Mouse (Mus musculus) hindbrain, embryonic 16.5 days (tissue): ENCODE measurements around the gene Afap1l2. TPM values are rescaled to one million over a fixed set of nuclear protein-coding genes. Genes with fewer than 3 reads are reported as not detected.
A peak's percentile ranks its signal among the peaks of the same experiment; 100 is the strongest.

Source experiments
- ATAC-seq: fragments of 200-750 bp; cut with Nextera tagmentation; 2 replicates; pipeline ENCODE4 v1.8.0; 2017; ENCODE audit warnings: moderate TSS enrichment, moderate library complexity
- H3K27ac ChIP-seq: fragments of 300-500 bp; sonication (generic); 2 replicates; pipeline ENCODE4 v1.5.1; 2014; ENCODE audit warnings: low read depth, mild to moderate bottlenecking, control low read depth, low read length, moderate library complexity
- H3K27me3 ChIP-seq: fragments of 300-500 bp; sonication (generic); replicated peaks from 2 replicates; pipeline ENCODE4 v1.6.1; 2014; ENCODE audit warnings: low read length; ENCODE audit not compliant: control insufficient read depth, insufficient read depth
- H3K36me3 ChIP-seq: fragments of 300-500 bp; sonication (generic); 2 replicates; pipeline ENCODE4 v1.6.1; 2014; ENCODE audit warnings: mild to moderate bottlenecking, low read length, moderate library complexity, mixed read lengths; ENCODE audit not compliant: control insufficient read depth, insufficient read depth
- H3K4me1 ChIP-seq: fragments of 300-500 bp; sonication (generic); 2 replicates; pipeline ENCODE4 v1.6.1; 2014; ENCODE audit warnings: low read depth, low read length; ENCODE audit not compliant: control insufficient read depth, insufficient read depth
- H3K4me2 ChIP-seq: fragments of 300-500 bp; sonication (generic); 2 replicates; pipeline ENCODE4 v1.6.1; 2014; ENCODE audit warnings: mild to moderate bottlenecking, low read length, control low read depth, moderate library complexity
- H3K4me3 ChIP-seq: fragments of 300-500 bp; sonication (generic); 2 replicates; pipeline ENCODE4 v1.5.1; 2014; ENCODE audit warnings: mild to moderate bottlenecking, low read length, control low read depth, moderate library complexity
- H3K9ac ChIP-seq: fragments of 300-500 bp; sonication (generic); 2 replicates; pipeline ENCODE4 v1.6.1; 2014; ENCODE audit warnings: low read depth, mild to moderate bottlenecking, control low read depth, low read length, moderate library complexity
- H3K9me3 ChIP-seq: fragments of 300-500 bp; sonication (generic); 2 replicates; pipeline ENCODE4 v1.6.1; 2014; ENCODE audit warnings: mild to moderate bottlenecking, low read length, moderate library complexity; ENCODE audit not compliant: control insufficient read depth
- WGBS: fragments of 180-500 bp; shearing (Covaris S2); extraction: QIAGEN DNeasy Blood & Tissue Kit; methylation state at CpG from one replicate; pipeline ENCODE4 v1.1.7; 2014; 5-methylcytosine and 5-hydroxymethylcytosine counted together
- polyA plus RNA-seq: library from polyadenylated mRNA; unstranded; fragments of >200 nt; fragmentation: Nextera tagmentation; extraction: Ambion mirVana; gene quantifications from 2 replicates; pipeline ENCODE4 v1.2.1, GENCODE M21; 2015

Afap1l2 gene
- polyA plus RNA-seq, 1 experiment from 2014 or later, result 13.9 TPM

- Histone ChIP-seq H3K4me3 (no peak overlapping the region), H3K36me3 (no peaks in the 10 kb centered on the region), H3K4me2 (no peak overlapping the region), H3K27ac (no peak overlapping the region), H3K9ac (no peak overlapping the region), H3K9me3 (no peaks in the 10 kb centered on the region), H3K27me3 (peaks cover 8% of the 10 kb centered on the region), H3K4me1 (peaks cover 18% of the 10 kb centered on the region)
- WGBS, result 69% methylated on average over 3 of the region's 3 CpGs
- no peak for ATAC-seq
Measured at GRCm38 (mm10) chr19:57012068-57012467, 4.0 kb upstream of the Afap1l2 start.

- H3K27me3 ChIP-seq, result peaks cover 8% of the 10 kb centered on the region
- no peaks in the 10 kb centered on the region for H3K9me3 ChIP-seq
- no peak overlapping the region for H3K4me2 ChIP-seq
- H3K27ac ChIP-seq, result no peak overlapping the region; the same call in 1 of the 2 replicates
- WGBS, result 36% methylated on average over 4 of the region's 4 CpGs
- H3K4me1 ChIP-seq, result peaks cover 14% of the 10 kb centered on the region
- H3K9ac ChIP-seq, result no peak overlapping the region
- ATAC-seq, result no peak
- H3K36me3 ChIP-seq, result no peaks in the 10 kb centered on the region
- H3K4me3 ChIP-seq, result no peak overlapping the region
Measured at GRCm38 (mm10) chr19:57010064-57010463, 2.0 kb upstream of the Afap1l2 start.

DNA sequence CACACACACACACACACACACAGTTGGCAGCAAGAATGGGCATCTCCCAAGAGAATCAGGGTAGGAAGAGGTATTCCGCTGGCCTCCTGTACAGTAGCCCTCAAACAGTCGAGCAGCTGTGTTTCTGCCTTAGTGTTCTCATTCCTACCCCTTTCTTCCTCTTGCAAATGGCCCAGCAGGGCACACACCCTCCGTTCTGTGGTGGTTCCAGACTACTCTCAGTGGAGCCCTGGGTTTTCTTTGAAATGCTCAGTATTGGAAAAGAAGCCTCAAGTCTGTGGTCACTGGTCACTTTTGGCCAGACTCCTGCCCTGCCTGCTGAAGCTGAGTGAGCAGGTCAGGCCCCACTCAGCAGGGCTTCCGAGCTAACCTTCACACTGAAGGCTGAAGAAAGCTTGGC lies 1.6 kb upstream of the Afap1l2 start:
- 27% methylated on average over 4 of the region's 4 CpGs for WGBS
- H3K36me3 ChIP-seq, result no peaks in the 10 kb centered on the region
- no peak overlapping the region for H3K9ac ChIP-seq
- H3K9me3 ChIP-seq, result no peaks in the 10 kb centered on the region
- H3K4me1 ChIP-seq, result peaks cover 14% of the 10 kb centered on the region
- H3K27ac ChIP-seq, result no peak overlapping the region; the same call in 1 of the 2 replicates
- H3K4me3 ChIP-seq, result no peak overlapping the region
- no peak overlapping the region for H3K4me2 ChIP-seq
- H3K27me3 ChIP-seq, result peaks cover 8% of the 10 kb centered on the region
- 0 out of 2 replicates have a peak, but pooled peaks have one; percentile 27 for ATAC-seq

DNA sequence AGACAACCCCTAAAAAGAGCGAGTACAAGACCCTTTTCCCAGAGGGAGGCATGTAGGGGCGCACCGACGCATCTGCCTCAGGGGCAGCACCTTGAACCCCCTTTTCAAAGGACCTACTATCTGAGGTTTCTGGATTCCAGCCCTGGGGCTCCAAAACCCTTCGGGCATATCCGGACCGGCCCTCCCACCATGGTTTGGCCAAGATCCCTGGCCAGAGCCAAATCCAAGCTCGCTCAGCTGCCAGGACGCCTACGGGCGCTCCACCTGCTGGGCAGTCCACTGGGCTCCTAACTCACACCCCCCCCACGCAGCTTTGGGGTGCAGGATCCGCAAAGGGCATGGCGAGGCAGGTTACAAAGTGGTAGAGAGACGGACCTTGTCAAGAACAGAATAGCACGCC lies 737 bp downstream of the Afap1l2 start:
- no peak overlapping the region; the same call in 1 of the 2 replicates for H3K27ac ChIP-seq
- peaks cover 14% of the 10 kb centered on the region for H3K4me1 ChIP-seq
- H3K4me3 ChIP-seq, result peak overlapping the region; percentile 48
- peak overlapping the region; percentile 52 for H3K9ac ChIP-seq
- peaks cover 8% of the 10 kb centered on the region for H3K27me3 ChIP-seq
- H3K9me3 ChIP-seq, result no peaks in the 10 kb centered on the region
- H3K4me2 ChIP-seq, result peak overlapping the region; percentile 66
- H3K36me3 ChIP-seq, result no peaks in the 10 kb centered on the region
- 0 out of 2 replicates have a peak, but pooled peaks have one; percentile 7 for ATAC-seq
- 53% methylated on average over 16 of the region's 16 CpGs for WGBS

DNA sequence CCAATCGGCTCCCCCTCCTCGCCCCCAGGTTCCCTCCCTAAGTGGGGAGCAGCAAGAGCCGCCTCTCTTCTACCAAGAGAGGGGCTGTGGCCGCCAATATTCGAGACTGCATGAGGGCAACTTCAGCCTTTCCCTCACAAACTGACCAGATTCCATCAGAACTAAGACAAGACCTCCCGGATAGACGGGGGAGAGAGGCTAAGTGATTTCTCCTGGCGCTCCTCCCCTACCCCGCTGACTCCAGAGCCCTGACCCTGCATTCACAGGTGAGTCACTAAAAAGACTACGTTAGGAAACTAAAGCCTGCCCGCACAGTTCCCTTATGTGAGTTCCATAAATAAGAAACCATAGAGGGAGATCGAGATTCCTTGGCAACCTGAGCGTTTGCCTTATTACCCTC lies 1.2 kb downstream of the Afap1l2 start:
- H3K27ac ChIP-seq, result peak overlapping the region; percentile 24
- ATAC-seq, result no peak
- H3K4me3 ChIP-seq, result peak overlapping the region; percentile 48
- peaks cover 14% of the 10 kb centered on the region for H3K4me1 ChIP-seq
- peak overlapping the region; percentile 66 for H3K4me2 ChIP-seq
- no peaks in the 10 kb centered on the region for H3K9me3 ChIP-seq
- H3K27me3 ChIP-seq, result peaks cover 8% of the 10 kb centered on the region
- no peaks in the 10 kb centered on the region for H3K36me3 ChIP-seq
- 49% methylated on average over 13 of the region's 13 CpGs for WGBS
- H3K9ac ChIP-seq, result peak overlapping the region; percentile 52

GRCm38 (mm10) chr19:57005062-57005461 lies 3.0 kb downstream of the Afap1l2 start:
- Histone ChIP-seq H3K9me3 (no peaks in the 10 kb centered on the region), H3K4me3 (no peak overlapping the region), H3K27me3 (peaks cover 8% of the 10 kb centered on the region), H3K4me1 (peaks cover 14% of the 10 kb centered on the region), H3K27ac (no peak overlapping the region), H3K4me2 (no peak overlapping the region; the same call in 1 of the 2 replicates), H3K36me3 (no peaks in the 10 kb centered on the region), H3K9ac (no peak overlapping the region)
- ATAC-seq, result no peak
- WGBS, result 82% methylated on average over 4 of the region's 4 CpGs

GRCm38 (mm10) chr19:57003460-57003810 lies 4.6 kb downstream of the Afap1l2 start:
- Histone ChIP-seq H3K9ac (no peak overlapping the region), H3K27me3 (peaks cover 3% of the 10 kb centered on the region; the same call in 1 of the 2 replicates), H3K4me3 (no peak overlapping the region), H3K4me1 (peaks cover 19% of the 10 kb centered on the region), H3K36me3 (no peaks in the 10 kb centered on the region), H3K9me3 (no peaks in the 10 kb centered on the region), H3K27ac (peak overlapping the region; percentile 51), H3K4me2 (peak overlapping the region; percentile 16; the same call in 1 of the 2 replicates)
- peak; percentile 67 for ATAC-seq
- 30% methylated on average over 7 of the region's 7 CpGs for WGBS

GRCm38 (mm10) chr19:57002741-57003459 lies 5.1 kb downstream of the Afap1l2 start:
- Histone ChIP-seq H3K4me3 (no peak overlapping the region), H3K4me1 (peaks cover 13% of the 10 kb centered on the region), H3K9ac (no peak overlapping the region), H3K9me3 (no peaks in the 10 kb centered on the region), H3K4me2 (no peak overlapping the region), H3K36me3 (no peaks in the 10 kb centered on the region), H3K27ac (peak overlapping the region; percentile 51), H3K27me3 (peaks cover 3% of the 10 kb centered on the region; the same call in 1 of the 2 replicates)
- no peak for ATAC-seq
- 71% methylated on average over 12 of the region's 12 CpGs for WGBS

GRCm38 (mm10) chr19:57001926-57002325 lies 6.1 kb downstream of the Afap1l2 start:
- H3K9me3 ChIP-seq, result no peaks in the 10 kb centered on the region
- no peak overlapping the region for H3K4me3 ChIP-seq
- H3K27me3 ChIP-seq, result no peaks in the 10 kb centered on the region
- ATAC-seq, result no peak
- H3K36me3 ChIP-seq, result no peaks in the 10 kb centered on the region
- whole genome bisulfite sequencing, result 87% methylated on average over 4 of the region's 4 CpGs
- no peak overlapping the region for H3K4me2 ChIP-seq
- no peak overlapping the region for H3K27ac ChIP-seq
- H3K4me1 ChIP-seq, result peaks cover 14% of the 10 kb centered on the region
- peak overlapping the region; percentile 23; the same call in 1 of the 2 replicates for H3K9ac ChIP-seq
